In the genomic region with DNA sequence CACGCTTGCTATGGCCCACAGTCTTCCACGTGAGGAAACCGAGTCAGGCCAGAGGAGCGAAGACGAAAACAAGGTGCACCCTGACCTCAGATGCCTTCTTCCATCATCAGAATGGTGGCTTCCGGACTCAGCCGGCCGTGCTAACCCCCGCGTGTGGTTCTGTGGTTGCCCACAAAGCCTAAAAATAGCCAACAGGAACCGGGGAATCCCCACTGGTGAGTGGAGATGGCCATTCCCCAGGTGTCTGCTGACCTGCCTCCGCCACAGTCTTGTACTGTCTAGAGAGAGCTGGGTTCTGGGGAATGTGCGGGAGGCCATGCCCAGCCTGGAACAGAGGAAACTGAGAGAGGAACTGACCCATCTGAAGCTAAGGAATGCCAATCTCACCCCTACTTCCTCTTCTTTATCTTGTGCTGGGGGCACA, we compare ENCODE assay signal across 13 mouse cellular contexts. TPM values are rescaled to one million over a fixed set of nuclear protein-coding genes. Genes with fewer than 3 reads are reported as not detected.
DNase-seq lines count a peak whose midpoint lies in the region; ATAC-seq and TF ChIP-seq lines count a peak whose summit lies in the region.
"Had no signal": no experiment of that assay in that cellular context is flagged by ENCODE, and none has a peak within 500 bp of the region (broad histone marks: within the 10 kb centered on the region; RNA-seq: fewer than 3 reads in every experiment).

No protein-coding gene starts in this region.

- no peak for TF ChIP-seq EP300 in stomach, postnatal 0 days (optimal IDR thresholded peaks at IDR 0.05)

- H3K4me2 ChIP-seq in stomach, postnatal 0 days (replicated peaks; ENCODE audit: low read depth): no peak overlapping the region
- H3K4me2 ChIP-seq in hindbrain, embryonic 11.5 days (replicated peaks; ENCODE audit: low read depth, low read length): no peak overlapping the region
- H3K4me2 ChIP-seq: forebrain, embryonic 15.5 days had no signal

- no peak overlapping the region for H3K9ac ChIP-seq in stomach, postnatal 0 days (ENCODE audit: low read length)
- H3K9ac ChIP-seq in hindbrain, embryonic 11.5 days (ENCODE audit: low read depth, low read length): no peak overlapping the region
- H3K9ac ChIP-seq: forebrain, embryonic 15.5 days; liver, embryonic 14.5 days had no signal

- ATAC-seq in megakaryocyte, adult 5-6 weeks (ENCODE audit: poor library complexity, severe bottlenecking): peak; percentile 75
- ATAC-seq in stomach, postnatal 0 days (ENCODE audit: low FRiP score, low TSS enrichment): no peak
- ATAC-seq in hindbrain, embryonic 11.5 days (ENCODE audit: low FRiP score): no peak
- ATAC-seq: forebrain, embryonic 15.5 days; intestine, postnatal 0 days had no signal

- no peaks in the 10 kb centered on the region for H3K9me3 ChIP-seq in stomach, postnatal 0 days (ENCODE audit: control insufficient read depth, low read length)
- H3K9me3 ChIP-seq in hindbrain, embryonic 11.5 days (ENCODE audit: control insufficient read depth, low read length): no peaks in the 10 kb centered on the region
- H3K9me3 ChIP-seq: forebrain, embryonic 15.5 days had no signal

- no peak for TF ChIP-seq CTCF in stomach, postnatal 0 days (IDR thresholded peaks at IDR 0.05; ENCODE audit: low read depth)

- peak; percentile 59 for DNase-seq in CD4-positive helper T cell, adult 2 months (ENCODE audit: low read depth, low spot score)
- peak; percentile 20 for DNase-seq in NIH3T3 (ENCODE audit: low read depth)
- DNase-seq in spleen, postnatal 36 days (ENCODE audit: low spot score in 2 of 2): peak; percentile 84 to 86
- no peak for DNase-seq in stomach, postnatal 0 days (ENCODE audit: low spot score)
- no peak for DNase-seq in layer of hippocampus, postnatal 25 days (ENCODE audit: extremely low spot score in 1 of 2, low spot score in 1 of 2)
- no peak for DNase-seq in urinary bladder, postnatal 10 days (ENCODE audit: low spot score)
- DNase-seq in hindbrain, embryonic 11.5 days (ENCODE audit: low spot score): no peak
- DNase-seq: layer of hippocampus, adult 9-11 months; midbrain, embryonic 14.5 days had no signal

- no peak overlapping the region for H3K27ac ChIP-seq in stomach, postnatal 0 days (replicated peaks)
- H3K27ac ChIP-seq in hindbrain, embryonic 11.5 days (ENCODE audit: low read depth, low read length): no peak overlapping the region
- H3K27ac ChIP-seq: forebrain, embryonic 15.5 days; liver, embryonic 14.5 days had no signal

- no peaks in the 10 kb centered on the region for H3K27me3 ChIP-seq in stomach, postnatal 0 days (ENCODE audit: control insufficient read depth, insufficient read depth, low read length)
- no peaks in the 10 kb centered on the region for H3K27me3 ChIP-seq in hindbrain, embryonic 11.5 days (ENCODE audit: control insufficient read depth, insufficient read depth, low read length)
- H3K27me3 ChIP-seq: forebrain, embryonic 15.5 days had no signal

- H3K4me3 ChIP-seq in stomach, postnatal 0 days (ENCODE audit: low read depth, low read length): no peak overlapping the region
- no peak overlapping the region for H3K4me3 ChIP-seq in hindbrain, embryonic 11.5 days (ENCODE audit: low read depth, low read length)
- H3K4me3 ChIP-seq: forebrain, embryonic 15.5 days had no signal

- H3K36me3 ChIP-seq in stomach, postnatal 0 days (ENCODE audit: control insufficient read depth, insufficient read depth, low read length): no peaks in the 10 kb centered on the region
- no peaks in the 10 kb centered on the region for H3K36me3 ChIP-seq in hindbrain, embryonic 11.5 days (ENCODE audit: control insufficient read depth, insufficient read depth, low read length)
- H3K36me3 ChIP-seq: forebrain, embryonic 15.5 days had no signal

- H3K4me1 ChIP-seq in stomach, postnatal 0 days (replicated peaks; ENCODE audit: control insufficient read depth, insufficient read depth): peaks cover 4% of the 10 kb centered on the region; the same call in 1 of the 2 replicates
- peaks cover 5% of the 10 kb centered on the region; the same call in 1 of the 2 replicates for H3K4me1 ChIP-seq in hindbrain, embryonic 11.5 days (replicated peaks; ENCODE audit: control insufficient read depth, insufficient read depth, low read length)

- WGBS in stomach, postnatal 0 days: 87% methylated on average over 13 of the region's 13 CpGs
- WGBS in hindbrain, embryonic 11.5 days: 89% methylated on average over 13 of the region's 13 CpGs

RNA-seq across cellular contexts. Expression of gene Lrrc32, which starts 45.4 kb away (rescaled TPM):
- not detected in 2 replicates for total RNA-seq in megakaryocyte, adult 5-6 weeks (2015)
- not detected in 2 replicates for total RNA-seq in megakaryocyte, adult 5-6 weeks (2017)
- polyA plus RNA-seq in stomach, postnatal 0 days (2015; fragmentation: Nextera tagmentation; extraction: Ambion mirVana): 3.6 and 6.0 TPM in 2 replicates
- total RNA-seq in layer of hippocampus, postnatal 25 days (2021): 1 to 10 TPM; 2.7 to 3.8 TPM
- 3.1 and 3.3 TPM in 2 replicates for polyA plus RNA-seq in hindbrain, embryonic 11.5 days (2014; fragmentation: Nextera tagmentation; extraction: Ambion mirVana)

Comparison
In these comparisons a context has a peak if more than half of its experiments do, and no peak if none do; other contexts are left out.
1. DNase-seq: peak in CD4-positive helper T cell, adult 2 months (single experiment), NIH3T3 (single experiment) and spleen, postnatal 36 days (2 of 2); none in stomach, postnatal 0 days (single experiment), layer of hippocampus, postnatal 25 days (0 of 2), urinary bladder, postnatal 10 days (single experiment) and hindbrain, embryonic 11.5 days (single experiment).